Mouse (Mus musculus) embryonic facial prominence, embryonic 15.5 days (tissue): Measurements from ENCODE around the gene Pi16. TPM values are rescaled to one million over a fixed set of nuclear protein-coding genes. Genes with fewer than 3 reads are reported as not detected.

ENCODE experiments used
- ATAC-seq: fragments of 200-750 bp; cut with Nextera tagmentation; 2 replicates; pipeline ENCODE4 v1.8.0; 2017; ENCODE audit warnings: low read depth, moderate TSS enrichment; ENCODE audit not compliant: insufficient number of reproducible peaks, low FRiP score, low TSS enrichment
- H3K27ac ChIP-seq: fragments of 300-500 bp; sonication (generic); replicated peaks from 2 replicates; pipeline ENCODE4 v1.5.1; 2015; ENCODE audit warnings: mild to moderate bottlenecking, inconsistent platforms
- H3K27me3 ChIP-seq: fragments of 300-500 bp; sonication (generic); 2 replicates; pipeline ENCODE4 v1.6.1; 2015; ENCODE audit warnings: inconsistent platforms
- H3K36me3 ChIP-seq: fragments of 300-500 bp; sonication (generic); 2 replicates; pipeline ENCODE4 v1.6.1; 2015; ENCODE audit warnings: mild to moderate bottlenecking, inconsistent platforms
- H3K4me1 ChIP-seq: fragments of 300-500 bp; sonication (generic); 2 replicates; pipeline ENCODE4 v1.6.1; 2015; ENCODE audit warnings: inconsistent platforms
- H3K4me2 ChIP-seq: fragments of 300-500 bp; sonication (generic); replicated peaks from 2 replicates; pipeline ENCODE4 v1.6.1; 2015; ENCODE audit warnings: mild to moderate bottlenecking, inconsistent platforms
- H3K4me3 ChIP-seq: fragments of 300-500 bp; sonication (generic); replicated peaks from 2 replicates; pipeline ENCODE4 v1.5.1; 2015; ENCODE audit warnings: mild to moderate bottlenecking, inconsistent platforms
- H3K9ac ChIP-seq: fragments of 300-500 bp; sonication (generic); 2 replicates; pipeline ENCODE4 v1.6.1; 2015; ENCODE audit warnings: inconsistent platforms
- H3K9me3 ChIP-seq: fragments of 300-500 bp; sonication (generic); replicated peaks from 2 replicates; pipeline ENCODE4 v1.6.1; 2016; ENCODE audit warnings: inconsistent platforms
- WGBS: fragments of 180-500 bp; shearing (Covaris S2); methylation state at CpG from one replicate; pipeline ENCODE4 v1.1.7; 2015; 5-methylcytosine and 5-hydroxymethylcytosine counted together
- polyA plus RNA-seq: library from polyadenylated mRNA; unstranded; fragments of >200 nt; fragmentation: Nextera tagmentation; extraction: Ambion mirVana; gene quantifications from 2 replicates; pipeline ENCODE4 v1.2.1, GENCODE M21; 2015

Gene Pi16
- polyA plus RNA-seq, 1 experiment from 2014 or later = 2.7 TPM

DNA sequence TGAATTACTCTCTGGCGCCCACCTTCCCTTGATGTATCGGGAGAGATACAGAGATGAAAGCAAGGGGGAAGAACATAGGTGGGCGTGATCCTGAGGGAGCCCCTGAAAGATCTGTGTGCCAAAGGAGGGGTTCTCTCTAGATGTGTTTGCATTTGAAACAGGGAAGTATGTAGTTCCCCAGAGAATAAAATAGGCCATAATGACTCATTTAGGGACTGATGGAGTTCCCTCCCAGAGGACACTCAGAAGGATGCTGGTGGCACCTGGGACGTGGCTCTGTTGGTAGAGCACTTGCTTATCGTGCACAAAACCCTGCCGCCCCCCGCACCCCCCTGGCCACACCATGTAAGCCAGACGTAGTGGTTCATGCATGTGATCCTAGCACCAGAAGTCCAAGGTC lies 45.6 kb downstream of the Pi16 start:
- H3K4me2 ChIP-seq = no peak overlapping the region
- H3K4me1 ChIP-seq = no peaks in the 10 kb centered on the region
- no peaks in the 10 kb centered on the region for H3K9me3 ChIP-seq
- no peak overlapping the region for H3K4me3 ChIP-seq
- no peak for ATAC-seq
- no peaks in the 10 kb centered on the region for H3K27me3 ChIP-seq
- H3K27ac ChIP-seq = no peak overlapping the region
- 74% methylated on average over 8 of the region's 8 CpGs for WGBS
- H3K36me3 ChIP-seq = no peaks in the 10 kb centered on the region
- no peak overlapping the region for H3K9ac ChIP-seq

GRCm38 (mm10) chr17:29365105-29365621 lies 47.7 kb downstream of the Pi16 start:
- no peak overlapping the region for H3K4me3 ChIP-seq
- H3K36me3 ChIP-seq = no peaks in the 10 kb centered on the region
- 81% methylated on average over 13 of the region's 13 CpGs for WGBS

GRCm38 (mm10) chr17:29368726-29369125 lies 51.2 kb downstream of the Pi16 start:
- H3K4me1 ChIP-seq = peaks cover 5% of the 10 kb centered on the region; the same call in 1 of the 2 replicates
- no peaks in the 10 kb centered on the region for H3K36me3 ChIP-seq
- no peak overlapping the region for H3K9ac ChIP-seq
- H3K4me3 ChIP-seq = peak overlapping the region; percentile 27
- no peaks in the 10 kb centered on the region for H3K9me3 ChIP-seq
- H3K27ac ChIP-seq = no peak overlapping the region
- H3K4me2 ChIP-seq = peak overlapping the region; percentile 30
- ATAC-seq = 0 out of 2 replicates have a peak, but pooled peaks have one; percentile 10
- 12% methylated on average over 7 of the region's 7 CpGs for WGBS
- no peaks in the 10 kb centered on the region for H3K27me3 ChIP-seq

More at GRCm38 (mm10) chr17:29365105-29365621, 47.7 kb downstream of the Pi16 start:
- H3K4me1 ChIP-seq = 0 out of 2 replicates have a peak, but pooled peaks cover 5% of the 10 kb centered on the region
- H3K27me3 ChIP-seq = no peaks in the 10 kb centered on the region
- no peaks in the 10 kb centered on the region for H3K9me3 ChIP-seq
- H3K27ac ChIP-seq = no peak overlapping the region
- H3K4me2 ChIP-seq = no peak overlapping the region
- H3K9ac ChIP-seq = no peak overlapping the region
- ATAC-seq = no peak

GRCm38 (mm10) chr17:29370984-29371723 lies 53.7 kb downstream of the Pi16 start:
- no peak overlapping the region for H3K9ac ChIP-seq
- H3K4me1 ChIP-seq = peaks cover 5% of the 10 kb centered on the region; the same call in 1 of the 2 replicates
- no peak overlapping the region for H3K27ac ChIP-seq
- no peaks in the 10 kb centered on the region for H3K36me3 ChIP-seq
- 8% methylated on average over 5 of the region's 5 CpGs for WGBS
- no peaks in the 10 kb centered on the region for H3K9me3 ChIP-seq
- H3K4me2 ChIP-seq = no peak overlapping the region
- no peak overlapping the region for H3K4me3 ChIP-seq
- ATAC-seq = peak; percentile 41; the same call in 1 of the 2 replicates
- no peaks in the 10 kb centered on the region for H3K27me3 ChIP-seq

- H3K9me3 ChIP-seq = no peaks in the 10 kb centered on the region
- no peak overlapping the region for H3K4me2 ChIP-seq
- no peak overlapping the region for H3K9ac ChIP-seq
- ATAC-seq = no peak
- 58% methylated on average over 10 of the region's 10 CpGs for WGBS
- 0 out of 2 replicates have a peak overlapping the region, but pooled peaks have one; percentile 31 for H3K27ac ChIP-seq
- H3K4me3 ChIP-seq = no peak overlapping the region
- H3K36me3 ChIP-seq = no peaks in the 10 kb centered on the region
- no peaks in the 10 kb centered on the region; the same call in 1 of the 2 replicates for H3K4me1 ChIP-seq
- no peaks in the 10 kb centered on the region for H3K27me3 ChIP-seq
Observed at GRCm38 (mm10) chr17:29375871-29376270, 58.4 kb downstream of the Pi16 start.

- H3K27me3 ChIP-seq = no peaks in the 10 kb centered on the region
- H3K36me3 ChIP-seq = no peaks in the 10 kb centered on the region
- no peaks in the 10 kb centered on the region for H3K4me1 ChIP-seq
- H3K9me3 ChIP-seq = no peaks in the 10 kb centered on the region
- H3K4me3 ChIP-seq = no peak overlapping the region
- no peak overlapping the region for H3K27ac ChIP-seq
- no peak overlapping the region for H3K4me2 ChIP-seq
- no peak for ATAC-seq
- no peak overlapping the region for H3K9ac ChIP-seq
- 72% methylated on average over 8 of the region's 8 CpGs for WGBS
Observed at GRCm38 (mm10) chr17:29378056-29378455, 60.6 kb downstream of the Pi16 start.

Other genes starting within 250 kb of the Pi16 start
- gene Cdkn1a, start 226.7 kb upstream of the Pi16 start, polyA plus RNA-seq = 347 and 357 TPM in 2 replicates
- gene Rab44, start 203.5 kb upstream of the Pi16 start, polyA plus RNA-seq = 3.4 and 4.5 TPM in 2 replicates
- gene Cpne5, start 79.5 kb upstream of the Pi16 start, polyA plus RNA-seq = 27.6 and 28.9 TPM in 2 replicates
- gene Ppil1, start 53.5 kb upstream of the Pi16 start, polyA plus RNA-seq = 129 and 132 TPM in 2 replicates
- gene BC004004, start 48.9 kb upstream of the Pi16 start, polyA plus RNA-seq = 82.1 and 85.8 TPM in 2 replicates
- 337 and 355 TPM in 2 replicates for gene Mtch1, start 30.3 kb downstream of the Pi16 start, polyA plus RNA-seq
- gene Fgd2, start 43.2 kb downstream of the Pi16 start, polyA plus RNA-seq = 14.5 and 15.3 TPM in 2 replicates
- 17.8 and 20.0 TPM in 2 replicates for gene Pim1, start 173.1 kb downstream of the Pi16 start, polyA plus RNA-seq
- gene Gm17657, start 232.0 kb downstream of the Pi16 start, polyA plus RNA-seq = not detected in 2 replicates
- gene Tbc1d22b, start 232.1 kb downstream of the Pi16 start, polyA plus RNA-seq = 14.4 and 16.7 TPM in 2 replicates
- gene Tmem217, start 234.7 kb downstream of the Pi16 start, polyA plus RNA-seq = 0.95 and 1.6 TPM in 2 replicates